Mouse (Mus musculus) stomach, embryonic 16.5 days (tissue): ENCODE measurements around the gene Gm13889. TPM values are rescaled to one million over a fixed set of nuclear protein-coding genes. Genes with fewer than 3 reads are reported as not detected.

ENCODE experiments used
- ATAC-seq: fragments of 200-750 bp; cut with Nextera tagmentation; 2 replicates; pipeline ENCODE4 v1.8.0; 2017; ENCODE audit warnings: moderate number of reproducible peaks, moderate TSS enrichment; ENCODE audit not compliant: insufficient read depth, low FRiP score
- H3K27ac ChIP-seq: fragments of 300-500 bp; sonication (generic); 2 replicates; pipeline ENCODE4 v1.5.1; 2014; ENCODE audit warnings: low read length
- H3K27me3 ChIP-seq: fragments of 300-500 bp; sonication (generic); 2 replicates; pipeline ENCODE4 v1.6.1; 2014; ENCODE audit warnings: low read length, control low read depth, mixed read lengths; ENCODE audit not compliant: control insufficient read depth, insufficient read depth
- H3K36me3 ChIP-seq: fragments of 300-500 bp; sonication (generic); 2 replicates; pipeline ENCODE4 v1.6.1; 2014; ENCODE audit warnings: low read length; ENCODE audit not compliant: control insufficient read depth, insufficient read depth
- H3K4me1 ChIP-seq: fragments of 300-500 bp; sonication (generic); 2 replicates; pipeline ENCODE4 v1.6.1; 2014; ENCODE audit warnings: low read length, control low read depth, mixed read lengths; ENCODE audit not compliant: control insufficient read depth, insufficient read depth
- H3K4me2 ChIP-seq: fragments of 300-500 bp; sonication (generic); 2 replicates; pipeline ENCODE4 v1.6.1; 2014; ENCODE audit warnings: low read depth, low read length, mixed read lengths
- H3K4me3 ChIP-seq: fragments of 300-500 bp; sonication (generic); replicated peaks from 2 replicates; pipeline ENCODE4 v1.5.1; 2014; ENCODE audit warnings: mild to moderate bottlenecking, low read length
- H3K9ac ChIP-seq: fragments of 300-500 bp; sonication (generic); 2 replicates; pipeline ENCODE4 v1.6.1; 2014; ENCODE audit warnings: low read length
- H3K9me3 ChIP-seq: fragments of 300-500 bp; sonication (generic); replicated peaks from 2 replicates; pipeline ENCODE4 v1.6.1; 2016; ENCODE audit warnings: low read length, control low read depth; ENCODE audit not compliant: control insufficient read depth
- WGBS: fragments of 180-500 bp; shearing (Covaris S2); extraction: QIAGEN DNeasy Blood & Tissue Kit; methylation state at CpG from one replicate; pipeline ENCODE4 v1.1.7; 2014; 5-methylcytosine and 5-hydroxymethylcytosine counted together
- polyA plus RNA-seq: library from polyadenylated mRNA; unstranded; fragments of >200 nt; fragmentation: Nextera tagmentation; extraction: Ambion mirVana; gene quantifications from 2 replicates; pipeline ENCODE4 v1.2.1, GENCODE M21; 2015

The Gm13889 gene
- polyA plus RNA-seq, 1 experiment from 2014 or later, result 12.6 TPM

DNA sequence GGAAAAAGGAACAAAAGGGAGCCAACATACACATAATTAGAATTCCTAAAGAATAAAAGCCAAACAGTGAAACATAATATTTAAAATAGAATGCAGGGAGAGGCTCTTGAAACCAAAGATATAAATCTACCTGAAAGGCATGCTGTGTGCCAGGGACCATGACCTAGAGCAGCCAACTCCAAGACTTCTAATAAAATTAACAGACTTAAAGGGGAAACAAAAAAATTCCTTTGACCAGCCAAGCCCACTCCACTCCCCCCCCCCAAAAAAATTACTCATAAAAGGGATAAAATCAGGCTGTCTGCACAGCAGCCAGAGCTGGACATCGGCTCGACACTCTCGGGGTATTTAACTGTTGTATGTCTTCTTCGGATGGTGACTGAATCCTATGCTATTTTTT is 12.1 kb downstream of the Gm13889 start:
- Histone ChIP-seq H3K4me1 (peaks cover 11% of the 10 kb centered on the region), H3K9ac (no peak overlapping the region), H3K9me3 (0 out of 2 replicates have a peak, but pooled peaks cover 2% of the 10 kb centered on the region), H3K4me3 (no peak overlapping the region), H3K36me3 (no peaks in the 10 kb centered on the region), H3K27me3 (no peaks in the 10 kb centered on the region), H3K27ac (no peak overlapping the region), H3K4me2 (no peak overlapping the region)
- WGBS, result 84% methylated on average over 4 of the region's 4 CpGs
- no peak for ATAC-seq

DNA sequence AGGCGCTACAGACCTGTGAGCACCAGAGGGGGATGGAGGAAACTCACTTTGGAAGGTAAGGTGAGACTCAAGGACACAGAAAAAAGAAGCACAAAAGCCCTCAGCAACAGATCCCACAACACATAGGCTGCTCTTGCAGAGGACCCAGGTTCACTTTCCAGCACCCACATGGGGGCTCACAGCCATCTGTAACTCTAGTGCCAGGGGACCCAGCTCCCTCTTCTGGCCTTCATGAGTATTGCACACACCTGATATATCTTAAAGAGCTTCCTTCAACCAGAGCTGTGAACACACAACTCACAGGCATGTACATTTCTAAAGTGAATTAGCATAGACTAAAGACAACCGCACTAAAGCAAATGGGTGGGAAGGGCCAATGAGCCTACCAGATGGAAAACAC is 12.9 kb downstream of the Gm13889 start:
- peaks cover 11% of the 10 kb centered on the region for H3K4me1 ChIP-seq
- no peaks in the 10 kb centered on the region for H3K27me3 ChIP-seq
- no peak overlapping the region for H3K4me3 ChIP-seq
- H3K9me3 ChIP-seq, result 0 out of 2 replicates have a peak, but pooled peaks cover 2% of the 10 kb centered on the region
- no peak for ATAC-seq
- H3K36me3 ChIP-seq, result no peaks in the 10 kb centered on the region
- no peak overlapping the region for H3K9ac ChIP-seq
- WGBS, result 85% methylated on average over 2 of the region's 2 CpGs
- H3K4me2 ChIP-seq, result no peak overlapping the region
- no peak overlapping the region for H3K27ac ChIP-seq

- Histone ChIP-seq H3K36me3 (no peaks in the 10 kb centered on the region), H3K9me3 (no peaks in the 10 kb centered on the region), H3K27ac (peak overlapping the region; percentile 58; the same call in 1 of the 2 replicates), H3K27me3 (no peaks in the 10 kb centered on the region), H3K4me1 (peaks cover 11% of the 10 kb centered on the region), H3K9ac (no peak overlapping the region), H3K4me3 (no peak overlapping the region), H3K4me2 (no peak overlapping the region)
- WGBS, result 55% methylated on average over 11 of the region's 11 CpGs
- ATAC-seq, result no peak
These were observed 15.3 kb downstream of the Gm13889 start for GRCm38 (mm10) chr2:93941670-93942069.

DNA sequence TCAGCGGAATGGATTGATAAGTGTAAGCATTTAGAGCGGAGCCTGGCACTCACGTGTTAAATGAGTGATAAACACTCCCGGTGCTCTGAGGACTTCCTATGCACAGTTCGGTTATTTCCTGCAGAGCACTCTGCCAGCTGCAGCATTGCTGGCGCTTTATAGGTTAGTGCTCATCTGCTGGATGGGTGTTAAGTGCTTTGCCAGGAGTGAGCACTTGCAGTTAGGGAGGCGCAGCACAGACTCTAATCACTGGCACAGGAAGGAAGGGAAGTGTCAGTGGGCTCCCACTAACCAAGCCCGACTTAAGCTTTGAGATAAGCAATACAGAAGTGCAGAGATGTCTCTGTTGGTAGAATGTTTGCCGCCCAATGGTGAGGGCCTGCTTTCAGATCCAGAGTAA is 18.5 kb downstream of the Gm13889 start:
- Histone ChIP-seq H3K36me3 (no peaks in the 10 kb centered on the region), H3K4me1 (peaks cover 11% of the 10 kb centered on the region), H3K4me3 (no peak overlapping the region), H3K9me3 (no peaks in the 10 kb centered on the region), H3K27me3 (no peaks in the 10 kb centered on the region), H3K4me2 (no peak overlapping the region), H3K27ac (no peak overlapping the region), H3K9ac (no peak overlapping the region)
- 51% methylated on average over 9 of the region's 9 CpGs for WGBS
- ATAC-seq, result no peak

DNA sequence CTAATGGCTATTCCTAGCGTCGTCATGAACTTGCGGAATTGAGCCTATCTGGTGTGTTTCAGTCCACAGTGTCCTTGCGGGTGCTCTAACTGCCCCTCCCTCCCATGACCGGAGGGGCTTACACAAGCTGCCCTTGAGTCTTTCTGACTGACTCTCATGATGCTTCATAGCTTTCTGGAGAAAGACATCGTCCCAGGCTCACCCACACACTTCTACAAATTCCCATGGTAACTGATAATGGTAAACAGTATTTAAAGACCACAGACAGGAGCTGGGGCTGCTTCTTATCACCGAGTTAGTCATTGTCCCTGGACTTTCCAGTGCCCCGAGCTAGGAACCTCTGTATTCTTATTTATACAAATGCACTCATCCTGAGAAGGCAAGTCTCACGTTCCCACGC is 28.1 kb downstream of the Gm13889 start:
- H3K9ac ChIP-seq, result no peak overlapping the region
- H3K4me1 ChIP-seq, result no peaks in the 10 kb centered on the region
- no peaks in the 10 kb centered on the region for H3K9me3 ChIP-seq
- H3K27ac ChIP-seq, result no peak overlapping the region
- 74% methylated on average over 10 of the region's 10 CpGs for WGBS
- no peak overlapping the region for H3K4me3 ChIP-seq
- no peaks in the 10 kb centered on the region for H3K27me3 ChIP-seq
- ATAC-seq, result no peak
- H3K36me3 ChIP-seq, result no peaks in the 10 kb centered on the region
- H3K4me2 ChIP-seq, result no peak overlapping the region

DNA sequence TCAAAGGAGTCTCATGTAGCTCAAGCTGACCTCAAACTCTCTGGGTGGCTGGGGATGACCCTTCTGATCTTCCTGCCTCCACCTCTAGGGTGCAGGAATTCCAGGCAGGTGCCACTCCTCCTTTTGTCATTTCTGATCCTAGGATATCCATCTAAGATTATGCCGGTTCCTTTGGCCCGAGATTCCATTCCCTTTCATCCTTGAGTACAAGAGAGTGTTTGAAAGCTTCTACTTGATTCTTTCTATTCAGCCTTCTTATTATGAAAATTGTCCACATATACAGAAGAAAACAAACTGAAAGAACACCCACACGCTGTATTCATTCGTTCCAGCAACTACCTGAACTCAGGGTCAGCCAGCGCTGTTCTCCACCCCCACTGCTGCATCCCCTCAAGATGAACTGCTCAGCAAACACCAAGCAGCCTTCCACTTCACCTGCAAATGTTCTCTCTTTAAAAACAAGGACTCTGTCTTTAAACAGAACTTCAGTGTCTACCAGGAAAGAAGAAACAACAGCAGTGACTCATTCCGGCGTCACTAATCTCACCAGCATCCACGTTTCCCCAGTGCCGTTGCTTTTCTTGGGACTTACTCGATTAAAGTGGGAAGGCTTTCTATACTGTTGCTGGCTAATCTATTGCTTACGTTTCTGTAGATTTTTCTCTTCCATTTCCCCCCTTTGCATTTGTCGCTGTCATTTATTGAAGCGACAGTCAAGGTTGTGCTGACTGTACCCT is 29.1 kb downstream of the Gm13889 start:
- no peaks in the 10 kb centered on the region for H3K4me1 ChIP-seq
- H3K4me3 ChIP-seq, result no peak overlapping the region
- H3K36me3 ChIP-seq, result no peaks in the 10 kb centered on the region
- no peak for ATAC-seq
- no peaks in the 10 kb centered on the region for H3K27me3 ChIP-seq
- no peak overlapping the region for H3K4me2 ChIP-seq
- H3K9me3 ChIP-seq, result no peaks in the 10 kb centered on the region
- WGBS, result 58% methylated on average over 13 of the region's 13 CpGs
- H3K27ac ChIP-seq, result no peak overlapping the region
- H3K9ac ChIP-seq, result no peak overlapping the region

DNA sequence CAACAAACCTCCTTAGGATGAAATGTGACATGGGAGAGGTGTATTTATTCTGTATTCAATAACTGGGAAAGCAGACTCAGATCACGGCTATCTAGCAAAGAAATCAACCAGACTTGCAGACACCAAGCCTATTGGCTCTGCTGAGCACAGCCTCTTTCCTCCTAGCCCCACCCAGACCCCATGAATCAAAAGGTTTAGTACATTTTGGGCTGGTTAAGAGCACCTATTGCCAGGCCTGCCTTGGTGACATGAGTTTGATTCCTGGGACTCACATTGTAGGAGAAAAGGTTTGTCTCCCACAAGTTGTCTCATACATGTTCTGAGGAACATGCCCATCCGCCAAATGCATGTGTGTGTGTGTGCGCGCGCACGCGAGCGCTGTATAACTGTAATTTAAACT is 30.9 kb downstream of the Gm13889 start:
- 94% methylated on average over 8 of the region's 8 CpGs for WGBS
- H3K36me3 ChIP-seq, result no peaks in the 10 kb centered on the region
- no peaks in the 10 kb centered on the region for H3K9me3 ChIP-seq
- no peak for ATAC-seq
- no peaks in the 10 kb centered on the region for H3K4me1 ChIP-seq
- H3K4me2 ChIP-seq, result no peak overlapping the region
- H3K27ac ChIP-seq, result no peak overlapping the region
- no peak overlapping the region for H3K4me3 ChIP-seq
- H3K27me3 ChIP-seq, result no peaks in the 10 kb centered on the region
- H3K9ac ChIP-seq, result no peak overlapping the region

DNA sequence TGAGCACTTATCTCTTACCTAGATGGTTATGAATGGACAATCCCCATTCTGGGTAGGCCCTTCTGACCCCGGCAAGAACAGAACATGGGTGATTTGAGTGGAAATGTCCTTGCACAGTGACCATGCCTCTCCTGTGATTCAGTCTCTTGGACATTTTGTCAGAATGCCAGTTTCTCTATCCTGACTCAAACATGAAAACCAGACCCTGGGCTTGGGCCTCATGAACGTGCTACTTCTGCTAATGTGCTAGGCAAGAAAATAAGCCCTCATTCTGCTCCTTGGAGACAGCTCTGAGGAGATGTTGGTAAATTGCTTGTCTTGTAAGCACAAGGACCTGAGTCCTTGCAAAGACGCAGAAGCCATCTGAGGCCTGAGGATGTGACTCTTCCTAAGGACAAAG is 37.9 kb downstream of the Gm13889 start:
- no peak overlapping the region for H3K4me3 ChIP-seq
- ATAC-seq, result no peak
- H3K4me1 ChIP-seq, result no peaks in the 10 kb centered on the region
- H3K27me3 ChIP-seq, result no peaks in the 10 kb centered on the region
- H3K9ac ChIP-seq, result no peak overlapping the region
- no peak overlapping the region for H3K27ac ChIP-seq
- H3K36me3 ChIP-seq, result no peaks in the 10 kb centered on the region
- H3K9me3 ChIP-seq, result no peaks in the 10 kb centered on the region
- H3K4me2 ChIP-seq, result no peak overlapping the region
- 81% methylated on average over 3 of the region's 3 CpGs for WGBS

DNA sequence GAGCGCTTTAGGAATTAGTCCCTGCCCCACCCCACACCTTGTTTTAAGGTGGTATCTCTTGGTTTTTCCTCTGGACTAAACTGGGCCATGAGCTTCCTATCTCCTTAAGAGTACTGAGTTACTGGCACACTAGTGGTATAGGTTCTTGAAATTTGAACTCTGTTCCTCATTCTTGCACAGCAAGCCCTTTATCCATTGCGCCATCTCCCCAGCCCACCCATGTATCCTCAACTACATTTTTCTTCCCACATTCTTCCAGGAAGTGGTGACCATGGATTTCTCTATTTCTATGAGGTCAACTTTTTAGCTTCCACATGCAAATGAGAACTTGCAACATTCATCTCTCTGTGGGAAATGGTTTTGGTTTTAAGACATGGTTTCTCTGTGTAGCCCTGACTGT is 43.4 kb downstream of the Gm13889 start:
- H3K27ac ChIP-seq, result no peak overlapping the region
- ATAC-seq, result no peak
- H3K4me1 ChIP-seq, result no peaks in the 10 kb centered on the region
- H3K4me3 ChIP-seq, result no peak overlapping the region
- H3K9ac ChIP-seq, result no peak overlapping the region
- H3K27me3 ChIP-seq, result no peaks in the 10 kb centered on the region
- H3K36me3 ChIP-seq, result no peaks in the 10 kb centered on the region
- no peaks in the 10 kb centered on the region for H3K9me3 ChIP-seq
- H3K4me2 ChIP-seq, result no peak overlapping the region
- WGBS, result 87% methylated on average over 2 of the region's 2 CpGs
